Mouse (Mus musculus): ENCODE data around the gene Olfr986. TPM values are rescaled to one million over a fixed set of nuclear protein-coding genes. Genes with fewer than 3 reads are reported as not detected.

Gene Olfr986
- total RNA-seq (2014; fragmentation: Nextera tagmentation) (not detected in 2 replicates), total RNA-seq (2017) (0.27 TPM in 1 of 2 replicates, not detected in the other), polyA plus RNA-seq (2012) (not detected in 2 replicates)

DNA sequence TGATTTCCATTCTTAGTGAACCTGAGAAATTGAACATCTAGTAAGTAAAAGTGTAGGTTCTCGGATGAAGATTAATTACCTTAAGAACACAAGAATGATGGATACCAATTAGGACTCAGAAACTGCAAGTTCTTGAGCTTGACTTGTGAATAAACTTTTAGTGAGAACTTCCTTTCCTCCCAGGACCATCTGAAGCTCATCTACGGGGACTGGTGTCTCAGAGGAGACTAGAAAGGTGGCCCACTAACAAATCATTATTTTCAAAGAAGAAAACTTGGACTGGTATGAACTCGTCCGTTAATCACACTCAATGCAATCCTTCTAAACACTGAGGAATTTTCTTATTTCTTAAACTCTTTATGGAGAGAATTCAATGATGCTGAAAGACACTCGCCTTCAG, at the start of gene Olfr986:
Gene Olfr986, plus strand, starts transcription at position 301 of the 400 bp plus-strand sequence.
- DNase-seq (ENCODE audit: low spot score) (no peak), ATAC-seq (ENCODE audit: extremely low read depth, insufficient number of reproducible peaks, low FRiP score, poor library complexity, severe bottlenecking) (no peak)
- no peak for TF ChIP-seq GATA2 (IDR thresholded peaks at IDR 0.05; ENCODE audit: borderline replicate concordance, low read depth, low read length)

GRCm38 (mm10) chr9:40136987-40137688, 43.6 kb upstream of the Olfr986 start:
- ATAC-seq (ENCODE audit: extremely low read depth, insufficient number of reproducible peaks, low FRiP score, poor library complexity, severe bottlenecking) (no peak), DNase-seq (ENCODE audit: low spot score) (no peak)
- Histone ChIP-seq H3K27me3 (ENCODE audit: insufficient read depth, low read length) (no peaks in the 10 kb centered on the region), H3K4me3 (ENCODE audit: low read depth, low read length) (no peak overlapping the region), H3K9me3 (replicated peaks) (no peaks in the 10 kb centered on the region), H3K4me1 (ENCODE audit: insufficient read depth, low read depth, low read length) (no peaks in the 10 kb centered on the region), H3K36me3 (replicated peaks) (no peaks in the 10 kb centered on the region)
- TF ChIP-seq POLR2AphosphoS5 (IDR thresholded peaks at IDR 0.05; ENCODE audit: insufficient replicate concordance, low read depth, low read length) (no peak), TAL1 (conservative IDR thresholded peaks at IDR 0.05; ENCODE audit: low read depth, low read length) (no peak), CTCF (IDR thresholded peaks at IDR 0.05; ENCODE audit: low read depth, low read length) (no peak), GATA2 (IDR thresholded peaks at IDR 0.05; ENCODE audit: borderline replicate concordance, low read depth, low read length) (no peak), GATA1 (IDR thresholded peaks at IDR 0.05; ENCODE audit: borderline replicate concordance, low read length) (no peak)

More for the DNA sequence above, at the start of gene Olfr986:
- H3K27me3 ChIP-seq (ENCODE audit: insufficient read depth, low read length) = no peaks in the 10 kb centered on the region
- H3K36me3 ChIP-seq (replicated peaks) = no peaks in the 10 kb centered on the region
- no peak within 1 kb of the TSS for H3K4me3 ChIP-seq (ENCODE audit: low read depth, low read length)
- no peaks in the 10 kb centered on the region for H3K4me1 ChIP-seq (ENCODE audit: insufficient read depth, low read depth, low read length)
- H3K9me3 ChIP-seq (replicated peaks) = 0 out of 2 replicates have a peak, but pooled peaks cover 3% of the 10 kb centered on the region

DNA sequence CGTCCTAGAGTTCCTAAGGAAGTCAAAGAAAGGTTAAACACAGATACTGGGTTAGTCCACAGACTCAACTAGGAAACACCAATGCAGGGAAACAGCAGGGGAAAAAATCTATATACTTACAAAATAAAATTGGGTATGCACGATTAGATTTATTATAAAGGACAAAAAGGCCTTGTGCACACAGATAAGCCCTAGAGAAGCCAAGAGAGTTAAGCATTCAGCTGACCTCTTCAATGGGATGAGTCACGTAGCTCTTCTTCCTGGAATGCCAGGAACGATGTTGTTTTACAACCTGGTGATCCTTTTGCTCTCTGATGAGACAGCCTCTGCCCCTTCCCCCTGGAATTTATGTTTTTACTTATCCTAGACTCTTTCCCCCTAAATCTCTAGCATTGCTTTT, 41.2 kb upstream of the Olfr986 start:
- H3K4me3 ChIP-seq (ENCODE audit: low read depth, low read length) = no peak overlapping the region
- no peaks in the 10 kb centered on the region for H3K4me1 ChIP-seq (ENCODE audit: insufficient read depth, low read depth, low read length)
- TF ChIP-seq GATA1 (IDR thresholded peaks at IDR 0.05; ENCODE audit: borderline replicate concordance, low read length) (no peak), CTCF (IDR thresholded peaks at IDR 0.05; ENCODE audit: low read depth, low read length) (no peak), POLR2AphosphoS5 (IDR thresholded peaks at IDR 0.05; ENCODE audit: insufficient replicate concordance, low read depth, low read length) (no peak), TAL1 (conservative IDR thresholded peaks at IDR 0.05; ENCODE audit: low read depth, low read length) (no peak), GATA2 (IDR thresholded peaks at IDR 0.05; ENCODE audit: borderline replicate concordance, low read depth, low read length) (no peak)
- DNase-seq (ENCODE audit: low spot score) = no peak
- no peaks in the 10 kb centered on the region for H3K36me3 ChIP-seq (replicated peaks)
- no peaks in the 10 kb centered on the region for H3K9me3 ChIP-seq (replicated peaks)
- H3K27me3 ChIP-seq (ENCODE audit: insufficient read depth, low read length) = no peaks in the 10 kb centered on the region
- ATAC-seq (ENCODE audit: extremely low read depth, insufficient number of reproducible peaks, low FRiP score, poor library complexity, severe bottlenecking) = no peak

DNA sequence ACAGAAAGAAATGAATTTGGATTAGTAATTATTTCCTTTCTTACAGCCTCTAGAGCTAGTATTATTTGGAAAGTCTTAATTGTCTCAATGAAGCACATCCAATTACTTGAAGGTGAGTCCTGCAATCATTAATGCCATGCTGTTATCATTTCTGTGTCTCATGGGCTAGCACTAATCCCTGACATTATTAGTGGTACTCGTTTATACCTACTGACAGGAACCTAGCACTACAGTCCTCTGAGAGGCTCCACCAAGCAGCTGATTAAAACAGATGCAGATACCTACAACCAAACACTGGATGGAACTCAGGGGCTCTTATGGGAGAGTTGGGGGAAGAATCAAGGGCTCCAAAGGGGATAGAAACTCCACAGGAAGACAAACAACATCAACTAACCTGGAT, 39.2 kb upstream of the Olfr986 start:
- TF ChIP-seq POLR2AphosphoS5 (IDR thresholded peaks at IDR 0.05; ENCODE audit: insufficient replicate concordance, low read depth, low read length) (no peak), CTCF (IDR thresholded peaks at IDR 0.05; ENCODE audit: low read depth, low read length) (no peak), GATA1 (IDR thresholded peaks at IDR 0.05; ENCODE audit: borderline replicate concordance, low read length) (no peak), GATA2 (IDR thresholded peaks at IDR 0.05; ENCODE audit: borderline replicate concordance, low read depth, low read length) (no peak), TAL1 (conservative IDR thresholded peaks at IDR 0.05; ENCODE audit: low read depth, low read length) (no peak)
- Histone ChIP-seq H3K4me1 (ENCODE audit: insufficient read depth, low read depth, low read length) (no peaks in the 10 kb centered on the region), H3K36me3 (replicated peaks) (no peaks in the 10 kb centered on the region), H3K9me3 (replicated peaks) (no peaks in the 10 kb centered on the region), H3K4me3 (ENCODE audit: low read depth, low read length) (no peak overlapping the region), H3K27me3 (ENCODE audit: insufficient read depth, low read length) (no peaks in the 10 kb centered on the region)
- ATAC-seq (ENCODE audit: extremely low read depth, insufficient number of reproducible peaks, low FRiP score, poor library complexity, severe bottlenecking) (no peak), DNase-seq (ENCODE audit: low spot score) (no peak)

DNA sequence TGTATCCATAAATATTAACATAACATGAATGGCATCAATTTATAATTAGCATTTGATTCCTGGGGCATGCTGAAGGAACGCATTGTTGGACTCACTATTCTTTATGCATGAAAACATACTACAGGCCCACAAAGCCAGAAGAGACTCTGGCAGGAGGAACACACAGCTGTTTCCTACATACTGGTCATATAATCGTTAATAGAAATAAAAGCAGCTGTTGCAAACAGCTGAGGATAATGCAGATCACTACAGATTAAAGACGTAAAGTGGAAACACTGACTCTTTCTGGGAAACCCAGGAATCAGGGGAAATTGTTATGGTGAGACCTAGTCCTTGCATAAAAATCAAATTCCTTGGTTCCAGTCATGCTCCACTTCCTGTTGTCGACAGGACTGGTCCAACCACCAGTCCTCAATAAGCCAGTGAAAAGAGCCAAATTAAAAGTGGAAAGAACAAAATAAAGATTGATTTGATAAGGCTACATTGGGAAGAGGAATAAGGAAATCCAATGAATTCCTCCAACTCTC, 25.5 kb upstream of the Olfr986 start:
- Histone ChIP-seq H3K4me1 (ENCODE audit: insufficient read depth, low read depth, low read length) (no peaks in the 10 kb centered on the region), H3K9me3 (replicated peaks) (no peaks in the 10 kb centered on the region), H3K36me3 (replicated peaks) (no peaks in the 10 kb centered on the region), H3K27me3 (ENCODE audit: insufficient read depth, low read length) (no peaks in the 10 kb centered on the region), H3K4me3 (ENCODE audit: low read depth, low read length) (no peak overlapping the region)
- ATAC-seq (ENCODE audit: extremely low read depth, insufficient number of reproducible peaks, low FRiP score, poor library complexity, severe bottlenecking) = no peak
- no peak for DNase-seq (ENCODE audit: low spot score)
- no peak for TF ChIP-seq GATA1 (IDR thresholded peaks at IDR 0.05; ENCODE audit: borderline replicate concordance, low read length)

- H3K36me3 ChIP-seq (replicated peaks) = no peaks in the 10 kb centered on the region
- no peaks in the 10 kb centered on the region for H3K9me3 ChIP-seq (replicated peaks)
- H3K4me1 ChIP-seq (ENCODE audit: insufficient read depth, low read depth, low read length) = no peaks in the 10 kb centered on the region
- H3K4me3 ChIP-seq (ENCODE audit: low read depth, low read length) = no peak overlapping the region
- H3K27me3 ChIP-seq (ENCODE audit: insufficient read depth, low read length) = no peaks in the 10 kb centered on the region
- TF ChIP-seq TAL1 (conservative IDR thresholded peaks at IDR 0.05; ENCODE audit: low read depth, low read length) (no peak), GATA2 (IDR thresholded peaks at IDR 0.05; ENCODE audit: borderline replicate concordance, low read depth, low read length) (no peak), CTCF (IDR thresholded peaks at IDR 0.05; ENCODE audit: low read depth, low read length) (no peak), GATA1 (IDR thresholded peaks at IDR 0.05; ENCODE audit: borderline replicate concordance, low read length) (no peak), POLR2AphosphoS5 (IDR thresholded peaks at IDR 0.05; ENCODE audit: insufficient replicate concordance, low read depth, low read length) (no peak)
- ATAC-seq (ENCODE audit: extremely low read depth, insufficient number of reproducible peaks, low FRiP score, poor library complexity, severe bottlenecking) (no peak), DNase-seq (ENCODE audit: low spot score) (no peak)
These were observed 14.3 kb upstream of the Olfr986 start for GRCm38 (mm10) chr9:40166446-40166845.
